ENCODE assay signal across 12 mouse cellular contexts in the genomic region with DNA sequence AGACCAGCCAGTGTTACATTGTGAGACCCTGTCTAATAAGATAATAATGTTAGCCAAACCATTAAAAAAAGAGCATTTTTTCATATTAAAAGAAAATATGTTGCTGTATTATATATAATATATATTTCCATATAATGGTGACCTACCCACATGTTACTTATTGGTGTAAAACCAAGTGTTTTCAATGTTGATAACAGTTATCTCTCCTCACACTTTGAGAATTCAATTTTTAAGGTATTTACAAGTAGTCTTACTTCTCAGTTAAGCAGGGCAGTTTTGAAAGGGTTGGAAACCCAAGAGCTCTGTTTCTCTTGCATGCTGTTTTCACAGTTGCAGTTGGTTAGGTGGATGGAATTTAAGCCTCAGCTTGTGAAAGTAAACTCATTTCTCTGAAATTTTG. TPM values are rescaled to one million over a fixed set of nuclear protein-coding genes. Genes with fewer than 3 reads are reported as not detected.
A peak's percentile ranks its signal among the peaks of the same experiment; 100 is the strongest.
DNase-seq lines count a peak whose midpoint lies in the region; ATAC-seq and TF ChIP-seq lines count a peak whose summit lies in the region.
"Had no signal": no experiment of that assay in that cellular context is flagged by ENCODE, and none has a peak within 500 bp of the region (broad histone marks: within the 10 kb centered on the region; RNA-seq: fewer than 3 reads in every experiment).

No protein-coding gene starts in this region.

- peak overlapping the region; percentile 68 for H3K4me2 ChIP-seq in intestine, postnatal 0 days (replicated peaks; ENCODE audit: low read depth)
- peak overlapping the region; percentile 61; the same call in 1 of the 2 replicates for H3K4me2 ChIP-seq in stomach, postnatal 0 days (replicated peaks; ENCODE audit: low read depth)

- H3K36me3 ChIP-seq in heart, embryonic 10.5 days = no peaks in the 10 kb centered on the region
- H3K36me3 ChIP-seq in megakaryocyte, embryonic 14.5 days (replicated peaks; ENCODE audit: low read length) = peaks cover 14% of the 10 kb centered on the region
- 0 out of 2 replicates have a peak, but pooled peaks cover 3% of the 10 kb centered on the region for H3K36me3 ChIP-seq in intestine, postnatal 0 days (ENCODE audit: control insufficient read depth, insufficient read depth)
- H3K36me3 ChIP-seq in stomach, postnatal 0 days (ENCODE audit: control insufficient read depth, insufficient read depth, low read length) = no peaks in the 10 kb centered on the region

- no peaks in the 10 kb centered on the region for H3K27me3 ChIP-seq in heart, embryonic 10.5 days (ENCODE audit: insufficient read depth, poor library complexity, severe bottlenecking)
- H3K27me3 ChIP-seq in megakaryocyte, embryonic 14.5 days (replicated peaks) = no peaks in the 10 kb centered on the region
- H3K27me3 ChIP-seq in intestine, postnatal 0 days (replicated peaks; ENCODE audit: control insufficient read depth, insufficient read depth, low read length) = no peaks in the 10 kb centered on the region
- no peaks in the 10 kb centered on the region for H3K27me3 ChIP-seq in stomach, postnatal 0 days (ENCODE audit: control insufficient read depth, insufficient read depth, low read length)

- peak overlapping the region; percentile 94; the same call in 1 of the 2 replicates for H3K4me3 ChIP-seq in heart, embryonic 10.5 days
- peak overlapping the region; percentile 99 for H3K4me3 ChIP-seq in megakaryocyte, embryonic 14.5 days (replicated peaks)
- peak overlapping the region; percentile 87 for H3K4me3 ChIP-seq in intestine, postnatal 0 days (ENCODE audit: low read depth, low read length)
- H3K4me3 ChIP-seq in stomach, postnatal 0 days (ENCODE audit: low read depth, low read length) = no peak overlapping the region

- no peak overlapping the region for H3K27ac ChIP-seq in heart, embryonic 10.5 days
- no peak overlapping the region for H3K27ac ChIP-seq in intestine, postnatal 0 days (ENCODE audit: low read depth, low read length)
- H3K27ac ChIP-seq in stomach, postnatal 0 days (replicated peaks) = no peak overlapping the region

- no peak overlapping the region for H3K9ac ChIP-seq in intestine, postnatal 0 days (ENCODE audit: low read depth, low read length)
- no peak overlapping the region for H3K9ac ChIP-seq in stomach, postnatal 0 days (ENCODE audit: low read length)

- H3K9me3 ChIP-seq in heart, embryonic 10.5 days = no peaks in the 10 kb centered on the region
- H3K9me3 ChIP-seq in megakaryocyte, embryonic 14.5 days = no peaks in the 10 kb centered on the region
- no peaks in the 10 kb centered on the region for H3K9me3 ChIP-seq in intestine, postnatal 0 days (ENCODE audit: control insufficient read depth)
- H3K9me3 ChIP-seq in stomach, postnatal 0 days (ENCODE audit: control insufficient read depth, low read length) = no peaks in the 10 kb centered on the region

- TF ChIP-seq CTCF in intestine, postnatal 0 days (IDR thresholded peaks at IDR 0.05; ENCODE audit: low read depth) = no peak
- no peak for TF ChIP-seq CTCF in stomach, postnatal 0 days (IDR thresholded peaks at IDR 0.05; ENCODE audit: low read depth)

- H3K4me1 ChIP-seq in heart, embryonic 10.5 days = 0 out of 2 replicates have a peak, but pooled peaks cover 4% of the 10 kb centered on the region
- H3K4me1 ChIP-seq in megakaryocyte, embryonic 14.5 days = peaks cover 53% of the 10 kb centered on the region
- no peaks in the 10 kb centered on the region for H3K4me1 ChIP-seq in intestine, postnatal 0 days (replicated peaks; ENCODE audit: control insufficient read depth, insufficient read depth, low read length)
- H3K4me1 ChIP-seq in stomach, postnatal 0 days (replicated peaks; ENCODE audit: control insufficient read depth, insufficient read depth) = 0 out of 2 replicates have a peak, but pooled peaks cover 3% of the 10 kb centered on the region

- DNase-seq in heart, embryonic 10.5 days (ENCODE audit: low spot score) = no peak
- no peak for DNase-seq in heart, adult 9 months (ENCODE audit: low spot score in 2 of 2)
- DNase-seq in stomach, postnatal 0 days (ENCODE audit: low spot score) = no peak
- no peak for DNase-seq in cerebellum, adult 9-10 months
- DNase-seq in urinary bladder, adult 2 months (ENCODE audit: low spot score) = no peak
- DNase-seq: B cell, adult 2 months; gastrocnemius, postnatal 36 days had no signal

- no peak for ATAC-seq in megakaryocyte, adult 5-6 weeks (ENCODE audit: poor library complexity, severe bottlenecking)
- ATAC-seq in intestine, postnatal 0 days = no peak
- ATAC-seq in stomach, postnatal 0 days (ENCODE audit: low FRiP score, low TSS enrichment) = no peak

- TF ChIP-seq EP300 in stomach, postnatal 0 days (optimal IDR thresholded peaks at IDR 0.05) = no peak

RNA-seq across cellular contexts. Expression of a gene that starts 1.4 kb away (rescaled TPM):
- polyA plus RNA-seq in heart, embryonic 10.5 days (2016; fragmentation: Nextera tagmentation; extraction: Ambion mirVana) = 22.5 and 28.1 TPM in 2 replicates
- 1.0 and 7.1 TPM in 2 replicates for polyA plus RNA-seq in megakaryocyte, embryonic 14.5 days (2012; ENCODE audit: insufficient read depth, low replicate concordance)
- total RNA-seq in megakaryocyte, adult 5-6 weeks (2015) = 17.5 and 18.8 TPM in 2 replicates
- 11.1 and 12.0 TPM in 2 replicates for total RNA-seq in megakaryocyte, adult 5-6 weeks (2017)
- 28.6 and 33.5 TPM in 2 replicates for polyA plus RNA-seq in intestine, postnatal 0 days (2015; fragmentation: Nextera tagmentation; extraction: Ambion mirVana)
- polyA plus RNA-seq in stomach, postnatal 0 days (2015; fragmentation: Nextera tagmentation; extraction: Ambion mirVana) = 24.8 and 28.1 TPM in 2 replicates
- 29.6 and 31.4 TPM in 2 replicates for polyA plus RNA-seq in urinary bladder, adult 2 months (2012; rRNA removed)

RNA-seq across cellular contexts. Expression of a gene that starts 11.5 kb away (rescaled TPM):
- polyA plus RNA-seq in heart, embryonic 10.5 days (2016; fragmentation: Nextera tagmentation; extraction: Ambion mirVana) = 0.13 TPM in 1 of 2 replicates, not detected in the other
- not detected in 2 replicates for polyA plus RNA-seq in megakaryocyte, embryonic 14.5 days (2012; ENCODE audit: insufficient read depth, low replicate concordance)
- total RNA-seq in megakaryocyte, adult 5-6 weeks (2015) = 0.13 TPM in 1 of 2 replicates, not detected in the other
- total RNA-seq in megakaryocyte, adult 5-6 weeks (2017) = 0.07 TPM in 1 of 2 replicates, not detected in the other
- polyA plus RNA-seq in intestine, postnatal 0 days (2015; fragmentation: Nextera tagmentation; extraction: Ambion mirVana) = not detected in 2 replicates
- polyA plus RNA-seq in stomach, postnatal 0 days (2015; fragmentation: Nextera tagmentation; extraction: Ambion mirVana) = 14.9 and 15.6 TPM in 2 replicates
- polyA plus RNA-seq in urinary bladder, adult 2 months (2012; rRNA removed) = 0.06 and 0.18 TPM in 2 replicates
- total RNA-seq: gastrocnemius, postnatal 36 days; layer of hippocampus, postnatal 10 days had no signal
- polyA plus RNA-seq: midbrain, embryonic 16.5 days had no signal

Comparison
In these comparisons a context has a peak if more than half of its experiments do, and no peak if none do; other contexts are left out.
1. RNA of a gene that starts 11.5 kb away (polyA plus RNA-seq): 14.9 to 15.6 TPM in stomach, postnatal 0 days; 0.13 TPM in heart, embryonic 10.5 days, 0.06 to 0.18 TPM in urinary bladder, adult 2 months, not detected in intestine, postnatal 0 days and not detected in megakaryocyte, embryonic 14.5 days; every median in the first group is over 10 times any median in the second.